In genomic region chr13:114456766-114457566, GRCm38 (mm10) we compare ENCODE assay signal across 8 mouse cellular contexts. TPM values are rescaled to one million over a fixed set of nuclear protein-coding genes. Genes with fewer than 3 reads are reported as not detected.
DNase-seq lines count a peak whose midpoint lies in the region; ATAC-seq and TF ChIP-seq lines count a peak whose summit lies in the region.

No protein-coding gene starts in this region.

- ATAC-seq in granulocyte monocyte progenitor cell, adult 5-6 weeks (replicated peaks; ENCODE audit: poor library complexity, severe bottlenecking) = peak; percentile 85
- ATAC-seq in kidney, embryonic 15.5 days (replicated peaks; ENCODE audit: low FRiP score) = no peak

- H3K79me2 ChIP-seq in heart, adult 2 months (replicated peaks; ENCODE audit: control insufficient read depth, insufficient read depth, low read length) = no peaks in the 10 kb centered on the region

- no peak for TF ChIP-seq POLR2A in heart, adult 2 months (IDR thresholded peaks at IDR 0.05; ENCODE audit: insufficient read depth, low read depth, low read length)

- no peak overlapping the region for H3K27ac ChIP-seq in heart, adult 2 months
- H3K27ac ChIP-seq in kidney, embryonic 15.5 days = no peak overlapping the region

- no peak for TF ChIP-seq CTCF in heart, adult 2 months (IDR thresholded peaks at IDR 0.05)

- no peaks in the 10 kb centered on the region for H3K4me1 ChIP-seq in heart, adult 2 months (ENCODE audit: control insufficient read depth, insufficient read depth, low read length)
- peaks cover 46% of the 10 kb centered on the region for H3K4me1 ChIP-seq in kidney, embryonic 15.5 days

- 3% methylated on average over 44 of the region's 44 CpGs for WGBS in heart, adult 2 months
- under 1% methylated on average over 44 of the region's 44 CpGs for WGBS in kidney, embryonic 15.5 days

- intact Hi-C loops in heart, adult 2 months (cut with DNase I) = loop anchor here (5.0 to 10.0 kb wide), 2 partner anchors 142 to 170 kb away; no protein-coding TSS in a partner anchor

- H3K36me3 ChIP-seq in heart, adult 2 months (ENCODE audit: control insufficient read depth, insufficient read depth, low read length) = no peaks in the 10 kb centered on the region
- H3K36me3 ChIP-seq in kidney, embryonic 15.5 days = no peaks in the 10 kb centered on the region

- DNase-seq in heart, adult 2 months = peak; percentile 48 to 61
- DNase-seq in heart, adult 11 months = no peak
- peak; percentile 6 for DNase-seq in brain, adult 2 months (ENCODE audit: low read depth, low spot score)
- DNase-seq in lung, postnatal 25 days (ENCODE audit: low spot score) = peak; percentile 19
- DNase-seq in retina, postnatal 1 day = peak; percentile 71
- no peak for DNase-seq in right cerebral cortex, adult 18-20 months

- no peaks in the 10 kb centered on the region; the same call in none of the 2 replicates for H3K27me3 ChIP-seq in heart, adult 2 months (ENCODE audit: control insufficient read depth, insufficient read depth, low read length)
- peaks cover 73% of the 10 kb centered on the region for H3K27me3 ChIP-seq in kidney, embryonic 15.5 days

- peak overlapping the region; percentile 99 for H3K4me2 ChIP-seq in kidney, embryonic 15.5 days

- no peak for TF ChIP-seq EP300 in heart, adult 2 months (IDR thresholded peaks at IDR 0.05; ENCODE audit: insufficient read depth, low read depth, low read length)

- H3K9ac ChIP-seq in heart, adult 2 months (ENCODE audit: low read depth, low read length) = peak overlapping the region; percentile 36; the same call in 1 of the 2 replicates
- H3K9ac ChIP-seq in kidney, embryonic 15.5 days = 0 out of 2 replicates have a peak overlapping the region, but pooled peaks have one; percentile 24

- H3K9me3 ChIP-seq in kidney, embryonic 15.5 days (replicated peaks) = no peaks in the 10 kb centered on the region

- peak overlapping the region; percentile 34 for H3K4me3 ChIP-seq in heart, adult 2 months
- peak overlapping the region; percentile 59 for H3K4me3 ChIP-seq in kidney, embryonic 15.5 days (replicated peaks)

RNA-seq across cellular contexts. Expression of gene Fst, which starts 1.8 kb away (rescaled TPM):
- total RNA-seq in heart, adult 2 months (2021) = 1 to 10 TPM in 1 of 2 experiments, under 1 TPM in 1; 0.63 to 1.3 TPM
- polyA plus RNA-seq in heart, adult 2 months (2012; rRNA removed) = 0.50 and 1.2 TPM in 2 replicates
- total RNA-seq in granulocyte monocyte progenitor cell, adult 5-6 weeks (2014; fragmentation: Nextera tagmentation) = not detected in 2 replicates
- total RNA-seq in granulocyte monocyte progenitor cell, adult 5-6 weeks (2017) = not detected in 2 replicates
- 4.3 and 7.3 TPM in 2 replicates for polyA plus RNA-seq in kidney, embryonic 15.5 days (2015; fragmentation: Nextera tagmentation; extraction: Ambion mirVana)

Comparison
In these comparisons a context has a peak if more than half of its experiments do, and no peak if none do; other contexts are left out.
1. DNase-seq: peak in heart, adult 2 months (2 of 2), brain, adult 2 months (single experiment), lung, postnatal 25 days (single experiment) and retina, postnatal 1 day (single experiment); none in heart, adult 11 months (single experiment) and right cerebral cortex, adult 18-20 months (single experiment).